Mouse (Mus musculus): ENCODE results near the gene Pnpla7. TPM values are rescaled to one million over a fixed set of nuclear protein-coding genes. Genes with fewer than 3 reads are reported as not detected.

The Pnpla7 gene
- polyA plus RNA-seq, 1 experiment from 2014 or later: 5.4 TPM

- ATAC-seq (ENCODE audit: insufficient number of reproducible peaks, low FRiP score, low TSS enrichment, low read depth): peak; percentile 88
- Histone ChIP-seq H3K4me2 (ENCODE audit: low read depth, severe bottlenecking) (peak within 1 kb of the TSS; percentile 86), H3K27me3 (ENCODE audit: control insufficient read depth, insufficient read depth, low read length) (no peaks in the 10 kb centered on the region), H3K4me3 (ENCODE audit: low read depth, low read length) (peak within 1 kb of the TSS; percentile 86), H3K9me3 (ENCODE audit: control insufficient read depth, low read length) (no peaks in the 10 kb centered on the region), H3K27ac (replicated peaks; ENCODE audit: low read depth, low read length) (no peak within 1 kb of the TSS), H3K36me3 (ENCODE audit: control insufficient read depth, insufficient read depth, low read length) (peaks cover 2% of the 10 kb centered on the region), H3K9ac (ENCODE audit: low read length) (peak within 1 kb of the TSS; percentile 79), H3K4me1 (ENCODE audit: control insufficient read depth, insufficient read depth, low read length) (peaks cover 7% of the 10 kb centered on the region)
- WGBS: 5% methylated on average over 47 of the region's 47 CpGs
- peak; percentile 89 for DNase-seq (ENCODE audit: low spot score)
These were observed 78.6 kb downstream of the Pnpla7 start, which contains the start of gene Nsmf for GRCm38 (mm10) chr2:25054221-25055067. Gene Nsmf (plus strand): TSS chr2:25054355.

- H3K4me1 ChIP-seq (ENCODE audit: control insufficient read depth, insufficient read depth, low read length): peaks cover 7% of the 10 kb centered on the region
- no peaks in the 10 kb centered on the region for H3K27me3 ChIP-seq (ENCODE audit: control insufficient read depth, insufficient read depth, low read length)
- peak overlapping the region; percentile 86 for H3K4me2 ChIP-seq (ENCODE audit: low read depth, severe bottlenecking)
- ATAC-seq (ENCODE audit: insufficient number of reproducible peaks, low FRiP score, low TSS enrichment, low read depth): no peak
- H3K36me3 ChIP-seq (ENCODE audit: control insufficient read depth, insufficient read depth, low read length): peaks cover 2% of the 10 kb centered on the region
- H3K27ac ChIP-seq (replicated peaks; ENCODE audit: low read depth, low read length): no peak overlapping the region
- peak overlapping the region; percentile 79 for H3K9ac ChIP-seq (ENCODE audit: low read length)
- DNase-seq (ENCODE audit: low spot score): no peak
- H3K9me3 ChIP-seq (ENCODE audit: control insufficient read depth, low read length): no peaks in the 10 kb centered on the region
- WGBS: 64% methylated on average over 2 of the region's 2 CpGs
- H3K4me3 ChIP-seq (ENCODE audit: low read depth, low read length): peak overlapping the region; percentile 86
These were observed 79.2 kb downstream of the Pnpla7 start for GRCm38 (mm10) chr2:25055068-25055405.

DNA sequence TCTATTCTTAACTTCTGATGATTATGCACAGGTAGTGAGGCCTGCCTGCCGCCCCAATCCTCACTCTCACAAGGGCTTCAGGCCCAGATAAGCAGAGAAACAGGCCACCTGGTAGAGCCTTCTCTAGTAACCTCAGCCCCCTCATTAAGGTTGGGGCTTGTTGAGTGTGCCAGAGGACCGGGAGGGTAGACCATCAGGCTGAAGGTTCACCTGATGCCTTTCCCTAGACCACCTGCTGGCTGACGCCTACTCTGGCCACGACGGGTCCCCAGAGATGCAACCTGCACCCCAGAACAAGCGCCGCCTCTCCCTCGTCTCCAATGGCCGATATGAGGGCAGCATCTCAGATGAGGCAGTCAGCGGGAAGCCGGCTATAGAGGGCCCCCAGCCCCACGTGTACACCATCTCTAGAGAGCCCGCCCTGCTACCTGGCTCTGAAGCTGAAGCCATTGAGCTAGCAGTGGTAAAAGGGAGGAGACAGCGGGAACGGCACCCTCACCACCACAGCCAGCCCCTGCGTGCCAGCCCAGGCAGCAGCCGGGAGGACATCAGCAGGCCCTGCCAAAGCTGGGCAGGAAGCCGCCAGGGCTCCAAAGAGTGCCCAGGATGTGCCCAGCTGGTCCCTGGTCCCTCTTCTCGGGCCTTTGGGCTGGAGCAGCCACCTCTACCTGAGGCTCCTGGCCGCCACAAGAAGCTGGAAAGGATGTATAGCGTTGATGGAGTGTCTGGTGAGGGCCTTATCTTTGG, 79.7 kb downstream of the Pnpla7 start:
- H3K27ac ChIP-seq (replicated peaks; ENCODE audit: low read depth, low read length): no peak overlapping the region
- H3K4me2 ChIP-seq (ENCODE audit: low read depth, severe bottlenecking): peak overlapping the region; percentile 86; the same call in 1 of the 2 replicates
- peaks cover 7% of the 10 kb centered on the region for H3K4me1 ChIP-seq (ENCODE audit: control insufficient read depth, insufficient read depth, low read length)
- no peak for DNase-seq (ENCODE audit: low spot score)
- peaks cover 2% of the 10 kb centered on the region for H3K36me3 ChIP-seq (ENCODE audit: control insufficient read depth, insufficient read depth, low read length)
- no peaks in the 10 kb centered on the region for H3K27me3 ChIP-seq (ENCODE audit: control insufficient read depth, insufficient read depth, low read length)
- WGBS: 89% methylated on average over 21 of the region's 21 CpGs
- H3K9ac ChIP-seq (ENCODE audit: low read length): no peak overlapping the region; the same call in 1 of the 2 replicates
- H3K9me3 ChIP-seq (ENCODE audit: control insufficient read depth, low read length): no peaks in the 10 kb centered on the region
- no peak for ATAC-seq (ENCODE audit: insufficient number of reproducible peaks, low FRiP score, low TSS enrichment, low read depth)
- H3K4me3 ChIP-seq (ENCODE audit: low read depth, low read length): peak overlapping the region; percentile 86; the same call in 1 of the 2 replicates

DNA sequence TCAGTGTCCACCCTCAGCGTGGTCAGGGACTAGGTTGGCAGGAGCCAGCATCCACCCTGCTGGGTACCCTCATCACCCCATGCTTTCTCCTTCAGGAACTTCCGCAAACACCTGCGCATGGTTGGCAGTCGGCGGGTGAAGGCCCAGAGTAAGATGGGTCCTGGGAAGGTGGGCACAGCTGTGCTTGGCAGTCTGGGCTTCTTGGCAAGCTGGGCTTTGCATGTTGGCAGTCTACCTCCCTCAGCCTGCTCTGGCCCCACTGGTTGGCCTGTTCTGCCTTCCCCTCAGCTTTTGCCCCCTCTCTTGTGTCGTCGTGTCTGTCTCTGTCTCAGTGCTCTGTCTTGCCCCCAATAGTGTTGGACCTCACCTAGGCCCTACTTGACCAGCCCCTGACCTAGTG, 83.1 kb downstream of the Pnpla7 start:
- peaks cover 2% of the 10 kb centered on the region for H3K36me3 ChIP-seq (ENCODE audit: control insufficient read depth, insufficient read depth, low read length)

DNA sequence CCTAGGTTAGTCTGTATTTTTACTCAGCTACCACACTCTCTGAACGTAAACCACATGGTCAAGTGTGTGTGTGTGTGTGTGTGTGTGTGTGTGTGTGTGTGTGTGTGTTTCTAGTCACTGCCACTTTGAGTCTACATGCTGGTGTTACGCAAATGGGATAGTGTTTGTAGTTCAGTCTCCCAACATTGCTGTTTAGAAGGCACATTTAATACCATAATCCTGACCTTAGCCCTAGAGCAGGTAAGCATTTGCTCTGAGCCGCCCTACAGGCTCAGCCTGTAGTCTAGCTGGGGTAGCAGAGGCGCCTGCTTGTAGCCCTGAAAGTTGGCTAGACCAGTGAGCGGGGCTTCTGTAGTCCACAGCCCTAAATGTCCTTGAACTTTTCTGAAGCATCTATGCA, 87.7 kb downstream of the Pnpla7 start:
- Histone ChIP-seq H3K9ac (ENCODE audit: low read length) (no peak overlapping the region), H3K27me3 (ENCODE audit: control insufficient read depth, insufficient read depth, low read length) (no peaks in the 10 kb centered on the region), H3K4me2 (ENCODE audit: low read depth, severe bottlenecking) (no peak overlapping the region), H3K9me3 (ENCODE audit: control insufficient read depth, low read length) (no peaks in the 10 kb centered on the region), H3K4me3 (ENCODE audit: low read depth, low read length) (no peak overlapping the region), H3K27ac (replicated peaks; ENCODE audit: low read depth, low read length) (no peak overlapping the region), H3K4me1 (ENCODE audit: control insufficient read depth, insufficient read depth, low read length) (no peaks in the 10 kb centered on the region), H3K36me3 (ENCODE audit: control insufficient read depth, insufficient read depth, low read length) (no peaks in the 10 kb centered on the region; the same call in 1 of the 2 replicates)
- DNase-seq (ENCODE audit: low spot score) (no peak), ATAC-seq (ENCODE audit: insufficient number of reproducible peaks, low FRiP score, low TSS enrichment, low read depth) (no peak)
- WGBS: 91% methylated on average over 5 of the region's 5 CpGs

More for the DNA sequence above, 83.1 kb downstream of the Pnpla7 start:
- 92% methylated on average over 7 of the region's 7 CpGs for WGBS
- Histone ChIP-seq H3K9ac (ENCODE audit: low read length) (no peak overlapping the region), H3K4me2 (ENCODE audit: low read depth, severe bottlenecking) (no peak overlapping the region), H3K27me3 (ENCODE audit: control insufficient read depth, insufficient read depth, low read length) (no peaks in the 10 kb centered on the region), H3K9me3 (ENCODE audit: control insufficient read depth, low read length) (no peaks in the 10 kb centered on the region), H3K4me3 (ENCODE audit: low read depth, low read length) (no peak overlapping the region), H3K4me1 (ENCODE audit: control insufficient read depth, insufficient read depth, low read length) (peaks cover 7% of the 10 kb centered on the region), H3K27ac (replicated peaks; ENCODE audit: low read depth, low read length) (no peak overlapping the region)
- ATAC-seq (ENCODE audit: insufficient number of reproducible peaks, low FRiP score, low TSS enrichment, low read depth): no peak
- no peak for DNase-seq (ENCODE audit: low spot score)

- ATAC-seq (ENCODE audit: insufficient number of reproducible peaks, low FRiP score, low TSS enrichment, low read depth) (no peak), DNase-seq (ENCODE audit: low spot score) (no peak)
- Histone ChIP-seq H3K9me3 (ENCODE audit: control insufficient read depth, low read length) (no peaks in the 10 kb centered on the region), H3K4me2 (ENCODE audit: low read depth, severe bottlenecking) (no peak overlapping the region), H3K36me3 (ENCODE audit: control insufficient read depth, insufficient read depth, low read length) (no peaks in the 10 kb centered on the region; the same call in 1 of the 2 replicates), H3K9ac (ENCODE audit: low read length) (no peak overlapping the region), H3K27ac (replicated peaks; ENCODE audit: low read depth, low read length) (no peak overlapping the region), H3K27me3 (ENCODE audit: control insufficient read depth, insufficient read depth, low read length) (no peaks in the 10 kb centered on the region), H3K4me1 (ENCODE audit: control insufficient read depth, insufficient read depth, low read length) (no peaks in the 10 kb centered on the region), H3K4me3 (ENCODE audit: low read depth, low read length) (no peak overlapping the region)
- WGBS: 95% methylated on average over 1 of the region's 1 CpGs
These were observed 88.5 kb downstream of the Pnpla7 start for GRCm38 (mm10) chr2:25064285-25064684.

GRCm38 (mm10) chr2:25065537-25065936, 89.7 kb downstream of the Pnpla7 start:
- Histone ChIP-seq H3K36me3 (ENCODE audit: control insufficient read depth, insufficient read depth, low read length) (no peaks in the 10 kb centered on the region), H3K9me3 (ENCODE audit: control insufficient read depth, low read length) (no peaks in the 10 kb centered on the region), H3K4me1 (ENCODE audit: control insufficient read depth, insufficient read depth, low read length) (no peaks in the 10 kb centered on the region), H3K9ac (ENCODE audit: low read length) (no peak overlapping the region), H3K27me3 (ENCODE audit: control insufficient read depth, insufficient read depth, low read length) (no peaks in the 10 kb centered on the region), H3K4me3 (ENCODE audit: low read depth, low read length) (no peak overlapping the region), H3K4me2 (ENCODE audit: low read depth, severe bottlenecking) (no peak overlapping the region), H3K27ac (replicated peaks; ENCODE audit: low read depth, low read length) (no peak overlapping the region)
- ATAC-seq (ENCODE audit: insufficient number of reproducible peaks, low FRiP score, low TSS enrichment, low read depth): no peak
- DNase-seq (ENCODE audit: low spot score): no peak

DNA sequence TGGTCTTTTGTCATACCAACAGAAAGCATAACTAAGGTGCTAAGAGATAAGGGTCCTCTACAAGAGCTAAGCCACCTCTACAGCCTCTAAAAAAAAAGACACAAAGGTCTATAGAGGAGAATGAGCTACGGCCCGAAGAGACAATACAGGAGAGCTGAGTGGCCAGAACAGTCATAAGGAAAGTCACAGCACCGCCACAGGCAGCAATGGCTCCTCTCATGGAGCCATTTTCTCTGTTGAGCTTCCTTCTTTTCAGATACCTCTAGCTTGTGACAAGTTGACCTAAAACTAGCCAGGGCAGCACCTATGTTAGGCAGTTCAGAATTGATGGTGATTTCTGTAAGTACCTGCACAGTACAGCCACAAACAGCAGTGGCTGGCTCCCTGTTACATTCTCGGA, 90.7 kb downstream of the Pnpla7 start:
- no peaks in the 10 kb centered on the region for H3K36me3 ChIP-seq (ENCODE audit: control insufficient read depth, insufficient read depth, low read length)
- H3K9me3 ChIP-seq (ENCODE audit: control insufficient read depth, low read length): no peaks in the 10 kb centered on the region
- H3K4me1 ChIP-seq (ENCODE audit: control insufficient read depth, insufficient read depth, low read length): no peaks in the 10 kb centered on the region
- DNase-seq (ENCODE audit: low spot score) (no peak), ATAC-seq (ENCODE audit: insufficient number of reproducible peaks, low FRiP score, low TSS enrichment, low read depth) (no peak)
- no peak overlapping the region for H3K9ac ChIP-seq (ENCODE audit: low read length)
- H3K4me3 ChIP-seq (ENCODE audit: low read depth, low read length): no peak overlapping the region
- H3K27me3 ChIP-seq (ENCODE audit: control insufficient read depth, insufficient read depth, low read length): no peaks in the 10 kb centered on the region
- WGBS: 88% methylated on average over 4 of the region's 4 CpGs
- no peak overlapping the region for H3K27ac ChIP-seq (replicated peaks; ENCODE audit: low read depth, low read length)
- H3K4me2 ChIP-seq (ENCODE audit: low read depth, severe bottlenecking): no peak overlapping the region
